Mouse (Mus musculus) T-helper 17 cell (primary cell): ENCODE results near the gene Gp1ba.

Experiments used
- in situ Hi-C, 2 experiments: fragments of 300-600 bp; cut with MboI, MseI; formaldehyde crosslinking; loops; 1 replicate in 1 of 2; 2 replicates in 1 of 2; pipeline ENCODE4 v1.15.1; 2025; ENCODE audit warnings: high pct_unique_total_duplicates in 2 of 2

Gp1ba gene

DNA sequence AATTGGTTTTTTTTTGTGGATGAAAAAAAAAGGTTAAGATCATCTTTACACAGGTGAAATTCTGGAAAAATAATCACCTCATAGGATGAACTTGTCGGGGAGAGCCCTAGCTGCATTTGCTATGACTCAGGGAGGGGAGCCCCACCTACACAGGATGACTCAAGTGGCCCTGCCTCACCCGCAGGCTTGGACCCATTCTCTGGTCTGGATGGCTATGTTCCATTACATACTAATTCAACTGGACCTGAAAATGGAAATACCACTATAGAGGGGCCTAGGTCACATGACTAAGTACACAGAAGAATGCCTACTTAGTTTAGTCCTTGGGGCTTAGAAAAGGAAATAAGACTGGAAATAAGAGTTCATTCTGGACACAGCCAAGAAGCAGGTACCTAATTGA lies 12.5 kb downstream of the Gp1ba start:
- in situ Hi-C loops: loop anchor here in 1 of 2 experiments (10.0 to 25.0 kb wide), 2 partner anchors 657 to 1564 kb away; partner anchors contain the start of genes Gabarap, Per1, Phf23 and Vamp2

DNA sequence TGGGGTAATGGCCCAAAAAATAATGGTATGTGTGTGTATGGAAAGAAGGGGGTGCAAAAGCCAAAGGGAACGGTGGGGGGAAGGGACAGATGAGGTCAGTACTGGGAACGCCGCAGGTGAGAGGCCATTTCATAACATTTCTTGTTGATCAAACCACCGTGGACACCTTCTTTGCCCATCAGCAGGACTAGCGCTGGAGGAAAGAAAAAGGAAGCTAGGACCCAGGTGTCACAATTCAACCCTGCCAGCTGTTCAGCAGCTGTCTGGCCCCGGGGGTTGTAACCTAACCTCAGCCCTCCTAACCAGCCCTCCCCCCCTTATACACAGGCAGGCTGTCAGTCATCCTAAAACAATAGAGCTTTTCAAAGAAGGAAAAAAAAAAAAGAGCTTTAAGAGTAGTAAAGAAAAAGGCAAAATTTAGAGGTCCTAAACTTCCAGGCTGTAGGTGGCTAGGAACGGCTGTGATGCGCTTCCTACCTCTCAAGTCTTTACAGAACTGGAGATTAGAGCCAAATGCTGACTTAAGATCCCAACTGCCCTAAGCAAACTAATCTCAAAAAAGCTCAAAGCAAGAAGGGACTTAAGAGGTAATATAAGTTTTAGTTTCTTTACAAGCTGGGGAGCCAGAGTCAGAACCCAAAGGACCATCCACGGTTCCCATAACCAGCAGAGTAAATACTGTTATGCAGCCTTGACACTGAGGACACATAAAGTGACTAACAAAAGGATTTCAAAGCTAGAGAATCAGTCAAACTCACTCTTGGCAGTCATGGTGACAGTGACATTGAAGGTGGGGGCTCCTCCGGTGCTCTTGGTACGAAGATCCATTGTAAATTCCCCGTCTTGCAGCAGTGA lies 13.3 kb downstream of the Gp1ba start:
- in situ Hi-C loops: loop anchor here in 1 of 2 experiments (10.0 to 25.0 kb wide), 2 partner anchors 657 to 1565 kb away; partner anchors contain the start of genes Gabarap, Per1, Phf23 and Vamp2

GRCm38 (mm10) chr11:70652884-70653344 lies 14.0 kb downstream of the Gp1ba start:
- in situ Hi-C loops: loop anchor here in 1 of 2 experiments (10.0 to 25.0 kb wide), 2 partner anchors 658 to 1566 kb away; partner anchors contain the start of genes Gabarap, Per1, Phf23 and Vamp2

GRCm38 (mm10) chr11:70653345-70654197 lies 14.6 kb downstream of the Gp1ba start:
- in situ Hi-C loops: loop anchor here in 1 of 2 experiments (10.0 to 25.0 kb wide), 2 partner anchors 659 to 1566 kb away; partner anchors contain the start of genes Gabarap, Per1, Phf23 and Vamp2

DNA sequence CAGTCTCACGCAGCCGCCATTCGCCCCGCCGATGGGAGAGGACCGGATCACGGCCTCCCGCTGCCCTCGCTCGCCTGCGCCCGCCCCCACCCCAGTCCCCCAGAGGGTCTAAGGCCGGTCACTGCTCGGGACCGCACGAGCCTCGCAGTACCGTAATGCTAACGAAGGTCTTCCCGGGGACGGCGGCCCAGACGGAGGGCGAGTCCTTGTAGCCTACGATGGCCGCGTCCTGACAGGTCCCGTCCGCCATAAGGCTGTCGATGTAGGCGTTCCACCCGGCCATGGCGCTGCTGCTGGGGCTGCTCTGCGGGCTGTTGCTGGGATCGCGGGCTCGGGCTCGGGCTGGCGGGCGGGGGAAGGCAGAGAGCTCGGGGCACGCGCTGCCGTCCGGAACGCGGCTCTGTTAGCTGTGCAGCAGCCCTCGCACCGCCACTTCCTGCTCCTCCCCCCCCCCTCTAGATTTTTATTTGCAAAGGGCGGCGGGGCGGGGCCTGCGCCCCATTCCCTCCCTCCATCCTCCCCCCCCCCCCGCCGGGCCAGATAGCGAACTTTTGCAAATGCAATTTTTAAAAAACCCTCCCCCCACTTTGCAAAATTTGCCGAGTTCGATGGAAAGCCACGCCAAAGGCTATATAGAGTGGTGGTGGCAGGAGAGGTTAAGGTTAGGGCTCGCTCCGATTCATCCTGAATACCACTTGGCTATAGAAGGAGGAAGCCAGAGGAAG lies 15.4 kb downstream of the Gp1ba start, which contains the start of gene Pfn1:
Gene Pfn1 (minus strand): TSS at position 447 of the 725 bp plus-strand sequence.
- in situ Hi-C loops: loop anchor here in 1 of 2 experiments (10.0 to 25.0 kb wide), 2 partner anchors 660 to 1567 kb away; partner anchors contain the start of genes Gabarap, Per1, Phf23 and Vamp2

GRCm38 (mm10) chr11:70654923-70655570 lies 16.1 kb downstream of the Gp1ba start:
- in situ Hi-C loops: loop anchor here in 1 of 2 experiments (10.0 to 25.0 kb wide), 2 partner anchors 660 to 1568 kb away; partner anchors contain the start of genes Gabarap, Per1, Phf23 and Vamp2

DNA sequence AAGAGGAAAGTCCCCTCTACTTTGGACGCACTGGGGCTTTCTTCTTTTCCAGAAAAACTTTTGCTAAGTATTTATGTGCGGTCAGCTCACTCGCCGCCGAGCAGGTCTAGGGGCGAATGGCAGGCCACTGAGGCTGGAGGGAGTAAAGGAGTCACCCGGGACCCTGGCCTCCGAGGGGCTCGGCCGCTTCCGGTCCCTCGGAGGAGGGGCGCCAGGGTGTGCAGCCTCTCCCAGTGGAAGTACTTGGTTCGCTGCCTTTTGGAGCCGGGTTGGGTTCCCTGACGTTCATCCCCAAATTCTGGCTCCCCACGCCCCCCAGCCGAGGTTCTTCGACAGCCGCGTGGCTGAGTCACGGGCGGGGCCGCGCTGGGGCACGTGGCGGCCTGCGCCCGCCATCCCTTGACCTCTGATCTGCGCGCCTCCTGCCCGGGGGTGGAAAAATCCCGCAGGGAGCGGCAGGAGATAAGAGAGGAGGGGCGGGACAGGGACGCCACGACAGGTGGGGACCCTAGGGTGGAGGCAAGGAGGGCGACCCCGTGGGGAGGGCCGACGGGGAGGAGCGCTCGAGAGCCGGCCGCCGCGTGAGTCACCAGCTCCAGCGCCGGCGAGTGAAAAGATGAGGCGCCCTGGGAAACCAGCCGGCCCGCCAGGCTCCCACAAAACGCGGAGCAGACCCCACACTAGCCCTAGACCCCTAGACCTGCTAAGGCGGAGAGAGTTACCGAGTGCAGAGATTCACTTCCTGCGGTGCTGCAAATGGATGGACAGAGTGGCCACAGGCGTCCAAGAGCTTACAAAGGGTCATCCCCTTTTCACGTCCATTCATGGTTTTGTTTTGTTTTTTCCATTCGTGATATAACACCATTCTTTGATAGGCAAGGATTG lies 16.9 kb downstream of the Gp1ba start:
- in situ Hi-C loops: loop anchor here in 1 of 2 experiments (10.0 to 25.0 kb wide), 2 partner anchors 661 to 1569 kb away; partner anchors contain the start of genes Gabarap, Per1, Phf23 and Vamp2

DNA sequence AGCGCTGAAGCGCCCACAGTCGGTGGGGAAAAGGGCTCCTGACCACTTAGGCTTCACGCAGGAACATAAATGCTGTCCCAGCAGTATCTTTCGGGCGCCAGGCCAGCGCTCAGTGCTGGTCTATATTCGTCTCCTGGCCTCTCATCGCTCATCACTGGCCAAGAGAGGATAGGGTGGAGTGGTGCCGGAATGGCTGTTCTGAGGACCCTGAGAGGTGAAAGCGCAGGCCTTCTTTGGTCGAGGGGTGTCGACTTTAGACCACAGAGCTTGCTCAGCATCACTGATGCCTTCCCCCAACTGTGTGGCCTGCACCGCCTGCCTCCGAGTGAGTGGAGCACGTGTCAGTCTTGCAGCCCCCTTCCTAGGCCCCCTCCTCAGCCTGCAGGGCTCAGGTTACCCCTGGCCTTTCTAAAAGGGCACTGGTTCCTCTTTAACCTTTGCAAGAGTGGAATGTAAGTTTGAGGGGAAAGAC lies 17.6 kb downstream of the Gp1ba start:
- in situ Hi-C loops: loop anchor here in 1 of 2 experiments (10.0 to 25.0 kb wide), 2 partner anchors 662 to 1569 kb away; partner anchors contain the start of genes Gabarap, Per1, Phf23 and Vamp2

DNA sequence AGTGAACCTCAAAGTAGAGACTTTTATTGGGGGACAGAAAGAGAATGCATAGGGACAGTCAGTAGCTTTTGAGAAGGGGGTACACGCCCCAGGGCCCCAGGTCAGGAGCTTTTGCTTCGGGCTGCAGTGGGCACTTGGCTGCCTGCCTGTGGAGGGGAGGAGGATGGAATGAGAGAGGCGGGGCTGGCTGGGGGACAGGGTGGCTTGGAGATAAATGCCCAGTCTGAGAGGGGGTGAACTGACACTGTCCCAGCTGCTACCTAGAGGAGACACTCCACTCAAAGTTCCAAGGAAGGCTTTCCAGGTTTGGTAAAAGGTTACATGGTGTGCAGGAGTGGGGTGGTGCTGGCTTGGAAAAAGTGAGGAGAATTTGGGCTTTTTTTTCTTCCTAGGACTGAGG lies 18.0 kb downstream of the Gp1ba start, which contains the start of gene Eno3:
Gene Eno3 (plus strand): TSS at position 239 of the 400 bp plus-strand sequence.
- in situ Hi-C loops: loop anchor here in 1 of 2 experiments (10.0 to 25.0 kb wide), 2 partner anchors 662 to 1570 kb away; partner anchors contain the start of genes Gabarap, Per1, Phf23 and Vamp2

GRCm38 (mm10) chr11:70657573-70657972 lies 18.7 kb downstream of the Gp1ba start:
- in situ Hi-C loops: loop anchor here in 1 of 2 experiments (10.0 to 25.0 kb wide), 2 partner anchors 663 to 1570 kb away; partner anchors contain the start of genes Gabarap, Per1, Phf23 and Vamp2

GRCm38 (mm10) chr11:70657991-70658390 lies 19.1 kb downstream of the Gp1ba start:
- in situ Hi-C loops: loop anchor here in 1 of 2 experiments (10.0 to 25.0 kb wide), 2 partner anchors 663 to 1571 kb away; partner anchors contain the start of genes Gabarap, Per1, Phf23 and Vamp2

- in situ Hi-C loops: loop anchor here in 1 of 2 experiments (10.0 to 25.0 kb wide), 2 partner anchors 664 to 1571 kb away; partner anchors contain the start of genes Gabarap, Per1, Phf23 and Vamp2
Observed at GRCm38 (mm10) chr11:70658521-70658920, 19.6 kb downstream of the Gp1ba start.

- in situ Hi-C loops: loop anchor here in 1 of 2 experiments (10.0 to 25.0 kb wide), 2 partner anchors 664 to 1572 kb away; partner anchors contain the start of genes Gabarap, Per1, Phf23 and Vamp2
Observed at GRCm38 (mm10) chr11:70658942-70659341, 20.0 kb downstream of the Gp1ba start.

GRCm38 (mm10) chr11:70660571-70660970 lies 21.6 kb downstream of the Gp1ba start:
- in situ Hi-C loops: loop anchor here (10.0 to 25.0 kb wide), 3 partner anchors 746 to 1573 kb away; partner anchors contain the start of genes Gps2 (in 1 of the 2), Per1 (in 1 of the 2) and Vamp2 (in 1 of the 2)

- in situ Hi-C loops: loop anchor here (10.0 to 25.0 kb wide), 3 partner anchors 748 to 1576 kb away; partner anchors contain the start of genes Gps2 (in 1 of the 2), Per1 (in 1 of the 2) and Vamp2 (in 1 of the 2)
Observed at GRCm38 (mm10) chr11:70663101-70663500, 24.2 kb downstream of the Gp1ba start.

DNA sequence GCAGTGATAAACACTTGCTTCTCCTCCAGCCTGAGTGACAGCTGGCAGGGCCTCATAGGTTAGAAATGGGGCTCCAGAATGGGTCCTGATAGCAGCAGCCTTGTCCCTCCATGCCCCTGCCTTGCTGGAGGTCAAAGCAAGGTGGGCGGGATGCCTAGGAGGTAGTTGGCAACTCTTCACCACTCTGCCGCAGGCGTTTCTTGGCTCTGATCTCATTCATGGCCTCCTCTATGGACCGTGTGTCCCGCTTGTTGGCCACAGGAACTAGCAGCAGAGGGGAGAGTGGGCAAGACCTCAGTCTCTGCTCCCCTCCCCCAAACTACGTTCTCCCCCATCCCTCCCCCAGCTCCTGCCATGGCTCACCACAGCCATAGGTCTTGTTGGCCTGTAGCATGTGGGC lies 25.0 kb downstream of the Gp1ba start:
- in situ Hi-C loops: loop anchor here (10.0 to 25.0 kb wide), 3 partner anchors 749 to 1577 kb away; partner anchors contain the start of genes Gps2 (in 1 of the 2), Per1 (in 1 of the 2) and Vamp2 (in 1 of the 2)

GRCm38 (mm10) chr11:70664741-70665140 lies 25.8 kb downstream of the Gp1ba start:
- in situ Hi-C loops: loop anchor here (10.0 to 25.0 kb wide), 3 partner anchors 750 to 1577 kb away; partner anchors contain the start of genes Gps2 (in 1 of the 2), Per1 (in 1 of the 2) and Vamp2 (in 1 of the 2)
